ENCODE assay signal across 14 mouse cellular contexts in the genomic region with DNA sequence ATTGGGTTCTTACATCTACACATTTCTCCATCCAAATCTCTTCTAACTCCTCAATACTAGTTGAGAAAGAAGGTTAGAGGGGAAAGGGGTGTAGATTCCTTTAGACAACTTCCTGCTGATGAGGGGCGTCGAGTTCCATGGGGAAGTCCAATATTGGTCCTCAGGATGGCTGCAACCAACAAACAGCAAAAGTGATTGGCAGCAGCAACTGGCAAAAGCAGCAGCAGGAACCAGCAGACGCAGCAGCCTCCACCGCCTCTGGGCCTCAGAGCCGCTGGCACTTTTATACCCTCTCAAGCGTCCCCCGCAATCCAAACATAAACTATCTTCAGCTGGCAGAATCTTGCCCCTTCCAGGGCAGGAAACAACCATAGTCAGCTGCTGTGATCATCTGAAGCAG.
"Had no signal": no experiment of that assay in that cellular context is flagged by ENCODE, and none has a peak within 500 bp of the region (broad histone marks: within the 10 kb centered on the region; RNA-seq: fewer than 3 reads in every experiment).

No protein-coding gene starts in this region.

- H3K9ac ChIP-seq: intestine, embryonic 15.5 days; kidney, embryonic 15.5 days; limb, embryonic 12.5 days; liver, embryonic 13.5 days; liver, postnatal 0 days; midbrain, embryonic 13.5 days; neural tube, embryonic 15.5 days had no signal

- H3K4me1 ChIP-seq: liver, embryonic 13.5 days had no signal

- H3K9me3 ChIP-seq: intestine, embryonic 15.5 days; kidney, embryonic 15.5 days; liver, embryonic 13.5 days; midbrain, embryonic 13.5 days; neural tube, embryonic 15.5 days had no signal

- H3K27ac ChIP-seq: intestine, embryonic 15.5 days; kidney, embryonic 15.5 days; layer of hippocampus, adult 2 months; limb, embryonic 12.5 days; liver, embryonic 13.5 days; midbrain, embryonic 13.5 days; neural tube, embryonic 15.5 days had no signal

- H3K36me3 ChIP-seq: intestine, embryonic 15.5 days; kidney, embryonic 15.5 days; limb, embryonic 12.5 days; liver, embryonic 13.5 days; midbrain, embryonic 13.5 days; neural tube, embryonic 15.5 days had no signal

- H3K4me2 ChIP-seq: intestine, embryonic 15.5 days; kidney, embryonic 15.5 days; limb, embryonic 12.5 days; liver, embryonic 13.5 days; midbrain, embryonic 13.5 days; neural tube, embryonic 15.5 days had no signal

- H3K4me3 ChIP-seq: intestine, embryonic 15.5 days; kidney, embryonic 15.5 days; layer of hippocampus, adult 2 months; limb, embryonic 12.5 days; liver, embryonic 13.5 days; midbrain, embryonic 13.5 days; neural tube, embryonic 15.5 days had no signal

- H3K27me3 ChIP-seq: intestine, embryonic 15.5 days; limb, embryonic 12.5 days; liver, embryonic 13.5 days; midbrain, embryonic 13.5 days; neural tube, embryonic 15.5 days had no signal

- ATAC-seq: intestine, embryonic 15.5 days; liver, postnatal 0 days; midbrain, embryonic 13.5 days had no signal

- DNase-seq: liver; liver, embryonic 13.5 days; liver, postnatal 0 days; retina, postnatal 1 day; right cerebral cortex, postnatal 4 days; spleen, adult 18-20 months; thymus, adult 18-20 months; thymus, postnatal 25 days had no signal
